Mouse (Mus musculus) hindbrain, embryonic 13.5 days (tissue): ENCODE measurements around the gene Ago3. TPM values are rescaled to one million over a fixed set of nuclear protein-coding genes. Genes with fewer than 3 reads are reported as not detected.

Experiments
- ATAC-seq: fragments of 200-750 bp; cut with Nextera tagmentation; 2 replicates; pipeline ENCODE4 v1.8.0; 2017; ENCODE audit warnings: moderate TSS enrichment; ENCODE audit not compliant: low FRiP score
- H3K27ac ChIP-seq: fragments of 300-500 bp; sonication (generic); 2 replicates; pipeline ENCODE4 v1.5.1; 2015; ENCODE audit warnings: inconsistent platforms, mild to moderate bottlenecking, moderate library complexity
- H3K27me3 ChIP-seq: fragments of 300-500 bp; sonication (generic); 2 replicates; pipeline ENCODE4 v1.6.1; 2015; ENCODE audit warnings: mild to moderate bottlenecking, inconsistent platforms
- H3K36me3 ChIP-seq: fragments of 300-500 bp; sonication (generic); 2 replicates; pipeline ENCODE4 v1.6.1; 2015; ENCODE audit warnings: mild to moderate bottlenecking, inconsistent platforms
- H3K4me1 ChIP-seq: fragments of 300-500 bp; sonication (generic); replicated peaks from 2 replicates; pipeline ENCODE4 v1.6.1; 2015; ENCODE audit warnings: inconsistent platforms
- H3K4me2 ChIP-seq: fragments of 300-500 bp; sonication (generic); 2 replicates; pipeline ENCODE4 v1.6.1; 2015; ENCODE audit warnings: inconsistent platforms, mild to moderate bottlenecking, moderate library complexity
- H3K4me3 ChIP-seq: fragments of 300-500 bp; sonication (generic); 2 replicates; pipeline ENCODE4 v1.5.1; 2015; ENCODE audit warnings: mild to moderate bottlenecking, inconsistent platforms
- H3K9ac ChIP-seq: fragments of 300-500 bp; sonication (generic); 2 replicates; pipeline ENCODE4 v1.6.1; 2015; ENCODE audit warnings: mild to moderate bottlenecking, inconsistent platforms
- H3K9me3 ChIP-seq: fragments of 300-500 bp; sonication (generic); 2 replicates; pipeline ENCODE4 v1.6.1; 2016; ENCODE audit warnings: inconsistent platforms
- WGBS: fragments of 180-500 bp; shearing (Covaris S2); methylation state at CpG from one replicate; pipeline ENCODE4 v1.1.7; 2015; 5-methylcytosine and 5-hydroxymethylcytosine counted together
- polyA plus RNA-seq: library from polyadenylated mRNA; unstranded; fragments of >200 nt; fragmentation: Nextera tagmentation; extraction: Ambion mirVana; gene quantifications from 2 replicates; pipeline ENCODE4 v1.2.1, GENCODE M21; 2015

Gene Ago3
- polyA plus RNA-seq, 1 experiment from 2014 or later: 15.7 TPM

DNA sequence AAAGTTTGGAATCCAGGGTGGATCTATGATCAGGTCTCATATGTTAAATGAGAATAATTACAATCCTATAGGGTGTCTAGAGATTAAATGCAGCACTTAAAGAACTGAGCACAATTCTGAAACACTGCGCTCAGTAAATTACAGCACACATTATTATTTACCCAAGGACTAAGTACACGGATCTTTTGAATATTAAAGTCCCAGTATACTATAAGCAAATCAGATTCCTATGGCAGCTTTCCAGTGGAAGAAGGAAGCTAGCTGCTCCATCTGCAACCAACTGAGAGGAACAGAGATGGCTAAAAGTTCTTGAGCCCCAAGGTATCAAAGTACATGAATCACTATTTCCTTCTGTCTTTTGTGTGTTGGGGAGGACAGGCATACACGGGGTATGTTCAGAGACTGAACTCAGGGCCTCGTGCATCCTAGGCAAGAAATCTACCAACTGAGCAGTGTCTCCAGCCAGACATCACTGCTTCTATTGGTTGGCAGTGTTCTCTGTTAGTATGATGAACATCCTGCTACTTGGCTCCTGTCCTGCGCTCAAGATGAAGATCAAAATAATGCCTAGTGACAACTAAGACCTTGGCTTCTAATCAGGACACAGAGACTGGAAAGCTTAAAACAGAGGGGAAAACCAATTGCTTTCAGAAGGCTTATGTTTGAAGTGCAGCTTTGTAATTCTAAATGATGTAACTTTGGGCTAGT is 25.3 kb upstream of the Ago3 start:
- Histone ChIP-seq H3K27me3 (no peaks in the 10 kb centered on the region), H3K27ac (no peak overlapping the region), H3K4me3 (no peak overlapping the region), H3K9me3 (no peaks in the 10 kb centered on the region), H3K36me3 (peaks cover 94% of the 10 kb centered on the region), H3K4me1 (no peaks in the 10 kb centered on the region), H3K4me2 (no peak overlapping the region), H3K9ac (no peak overlapping the region)
- WGBS: 95% methylated on average over 5 of the region's 5 CpGs
- no peak for ATAC-seq

DNA sequence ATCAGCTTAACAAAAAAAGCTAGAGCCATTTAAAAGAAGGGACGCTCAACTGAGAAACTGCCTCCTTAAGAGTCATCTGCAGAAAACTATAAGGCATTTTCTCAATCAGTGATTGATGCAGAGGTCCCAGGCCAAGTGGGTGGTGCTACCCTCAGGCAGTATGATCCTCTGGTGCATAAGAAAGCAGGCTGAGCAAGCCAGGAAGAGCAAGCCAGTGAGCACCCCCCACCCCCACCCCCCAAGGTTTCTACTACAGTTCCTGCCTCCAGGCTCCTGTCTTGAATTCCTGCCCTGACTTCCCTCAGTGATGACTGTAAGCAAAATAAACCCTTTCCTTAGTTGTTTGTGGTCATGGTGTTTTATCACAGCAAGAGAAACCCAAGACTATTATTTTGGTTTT is 20.9 kb upstream of the Ago3 start:
- Histone ChIP-seq H3K27me3 (no peaks in the 10 kb centered on the region), H3K4me1 (no peaks in the 10 kb centered on the region), H3K4me2 (no peak overlapping the region), H3K9ac (no peak overlapping the region), H3K4me3 (no peak overlapping the region), H3K27ac (no peak overlapping the region), H3K9me3 (no peaks in the 10 kb centered on the region), H3K36me3 (peaks cover 85% of the 10 kb centered on the region)
- no peak for ATAC-seq
- WGBS: 89% methylated on average over 1 of the region's 1 CpGs

DNA sequence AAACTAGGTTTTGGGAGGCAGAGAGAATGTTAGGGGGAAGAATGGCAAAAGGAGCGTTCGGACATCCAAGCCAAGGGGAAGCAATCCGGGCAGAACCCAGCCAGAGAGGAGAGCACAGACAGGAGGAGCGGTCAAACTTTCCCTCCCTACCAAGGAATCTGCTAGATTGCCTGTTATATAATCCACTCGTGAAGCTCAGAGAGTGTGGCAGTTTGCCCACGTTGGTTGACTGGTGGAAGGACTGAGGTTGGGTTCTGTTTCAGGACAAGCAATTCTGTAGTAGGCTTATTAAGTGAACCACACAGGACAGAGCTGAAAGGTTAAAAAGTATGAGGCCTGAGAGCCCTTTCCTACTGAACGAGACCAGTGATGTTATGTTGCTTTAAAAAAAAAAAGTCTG is 17.8 kb upstream of the Ago3 start:
- H3K9ac ChIP-seq: no peak overlapping the region
- ATAC-seq: no peak
- H3K27ac ChIP-seq: no peak overlapping the region
- H3K36me3 ChIP-seq: peaks cover 79% of the 10 kb centered on the region
- H3K4me2 ChIP-seq: no peak overlapping the region
- no peaks in the 10 kb centered on the region for H3K27me3 ChIP-seq
- H3K9me3 ChIP-seq: no peaks in the 10 kb centered on the region
- no peaks in the 10 kb centered on the region for H3K4me1 ChIP-seq
- WGBS: 92% methylated on average over 7 of the region's 7 CpGs
- H3K4me3 ChIP-seq: no peak overlapping the region

DNA sequence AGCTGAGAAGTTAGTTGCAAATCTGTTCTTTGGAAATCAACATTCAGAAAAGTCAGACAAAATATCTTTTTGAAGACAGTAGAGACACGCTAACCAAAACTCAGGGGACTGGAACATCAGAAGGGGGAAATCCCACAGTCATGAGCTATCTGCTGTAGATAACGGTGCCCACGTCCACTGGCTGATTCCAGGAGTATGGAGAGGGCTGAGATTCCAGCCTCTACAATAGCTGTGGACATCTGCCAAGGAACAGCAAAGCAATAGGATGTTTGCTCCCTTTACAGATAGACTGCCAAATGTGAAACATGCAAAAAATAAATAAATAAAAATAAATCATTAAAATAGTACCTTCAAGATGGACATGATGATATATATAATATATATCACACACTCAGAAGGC is 15.2 kb upstream of the Ago3 start:
- Histone ChIP-seq H3K9me3 (no peaks in the 10 kb centered on the region), H3K4me2 (no peak overlapping the region), H3K4me3 (no peak overlapping the region), H3K4me1 (no peaks in the 10 kb centered on the region), H3K9ac (no peak overlapping the region), H3K27ac (no peak overlapping the region), H3K36me3 (peaks cover 83% of the 10 kb centered on the region), H3K27me3 (no peaks in the 10 kb centered on the region)
- WGBS: 89% methylated on average over 3 of the region's 3 CpGs
- no peak for ATAC-seq

DNA sequence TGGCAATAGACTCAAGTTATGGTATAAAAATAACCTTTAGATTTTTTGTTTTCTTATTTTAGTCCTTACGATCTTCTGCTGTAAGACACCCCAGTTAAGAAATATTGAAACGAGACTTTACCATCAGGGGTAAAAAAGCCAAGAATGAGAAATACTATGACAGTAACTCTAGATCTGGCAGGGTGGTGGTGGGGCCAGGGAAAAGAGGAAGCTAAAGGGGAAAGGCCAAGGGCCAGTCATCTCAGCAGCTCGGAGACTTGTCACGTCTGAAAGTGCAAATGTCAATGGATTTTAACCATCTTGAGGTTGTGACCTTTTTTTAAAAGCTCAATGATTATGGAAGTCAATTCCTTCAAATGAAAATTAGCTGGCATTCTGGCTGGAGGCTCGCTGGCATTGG is 8.9 kb upstream of the Ago3 start:
- ATAC-seq: no peak
- H3K36me3 ChIP-seq: peaks cover 82% of the 10 kb centered on the region
- H3K9ac ChIP-seq: no peak overlapping the region
- H3K4me1 ChIP-seq: no peaks in the 10 kb centered on the region
- H3K27ac ChIP-seq: no peak overlapping the region
- no peak overlapping the region for H3K4me3 ChIP-seq
- H3K9me3 ChIP-seq: no peaks in the 10 kb centered on the region
- H3K4me2 ChIP-seq: no peak overlapping the region
- no peaks in the 10 kb centered on the region for H3K27me3 ChIP-seq
- 84% methylated on average over 5 of the region's 5 CpGs for WGBS

DNA sequence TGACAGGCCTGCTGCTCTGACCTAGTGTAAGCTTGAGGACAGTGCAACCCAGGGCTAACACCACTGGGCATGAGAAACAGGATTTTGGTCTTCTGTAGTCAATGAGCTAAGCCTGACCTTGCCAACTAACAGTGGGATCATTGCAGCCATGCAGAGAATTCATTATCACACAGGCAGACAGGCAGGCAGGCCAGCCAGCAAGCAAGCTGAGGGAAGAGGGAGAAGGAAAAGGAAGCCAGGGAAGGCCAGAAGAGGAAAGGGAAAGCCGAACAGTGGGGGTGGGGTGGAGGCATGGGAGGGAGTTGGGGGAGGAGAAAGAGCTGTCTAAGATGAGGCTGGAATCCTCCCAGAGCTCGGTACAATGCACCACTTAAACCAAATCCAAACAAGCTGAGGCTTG is 6.9 kb upstream of the Ago3 start:
- H3K36me3 ChIP-seq: peaks cover 68% of the 10 kb centered on the region
- H3K4me3 ChIP-seq: no peak overlapping the region
- H3K9ac ChIP-seq: no peak overlapping the region
- H3K27me3 ChIP-seq: no peaks in the 10 kb centered on the region
- no peak for ATAC-seq
- H3K4me1 ChIP-seq: no peaks in the 10 kb centered on the region
- 66% methylated on average over 2 of the region's 2 CpGs for WGBS
- no peak overlapping the region for H3K4me2 ChIP-seq
- no peak overlapping the region for H3K27ac ChIP-seq
- H3K9me3 ChIP-seq: no peaks in the 10 kb centered on the region

DNA sequence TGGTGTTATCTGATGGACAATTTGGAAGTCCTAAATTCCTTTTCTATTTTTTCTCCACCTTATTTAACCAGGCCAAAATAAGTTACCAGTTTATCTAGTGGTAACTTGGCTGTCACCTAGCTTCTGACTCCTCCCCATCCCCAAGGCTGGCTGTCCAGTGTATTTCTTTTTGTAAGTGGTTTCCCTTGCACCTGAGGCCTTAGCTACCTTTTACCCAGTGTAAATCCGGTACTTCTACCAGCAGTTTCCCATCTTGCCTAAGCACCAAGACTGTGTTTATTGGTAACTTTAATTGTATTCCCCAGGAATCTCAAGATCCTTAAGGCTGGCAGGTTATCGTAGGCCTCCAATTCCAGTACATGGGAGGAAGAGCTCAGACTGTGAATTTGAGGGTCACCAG is 4.7 kb upstream of the Ago3 start:
- H3K4me3 ChIP-seq: no peak overlapping the region
- H3K4me1 ChIP-seq: peaks cover 3% of the 10 kb centered on the region
- no peaks in the 10 kb centered on the region for H3K27me3 ChIP-seq
- H3K9ac ChIP-seq: no peak overlapping the region
- peaks cover 48% of the 10 kb centered on the region for H3K36me3 ChIP-seq
- no peak for ATAC-seq
- H3K4me2 ChIP-seq: no peak overlapping the region
- no peak overlapping the region for H3K27ac ChIP-seq
- 94% methylated on average over 2 of the region's 2 CpGs for WGBS
- no peaks in the 10 kb centered on the region for H3K9me3 ChIP-seq

DNA sequence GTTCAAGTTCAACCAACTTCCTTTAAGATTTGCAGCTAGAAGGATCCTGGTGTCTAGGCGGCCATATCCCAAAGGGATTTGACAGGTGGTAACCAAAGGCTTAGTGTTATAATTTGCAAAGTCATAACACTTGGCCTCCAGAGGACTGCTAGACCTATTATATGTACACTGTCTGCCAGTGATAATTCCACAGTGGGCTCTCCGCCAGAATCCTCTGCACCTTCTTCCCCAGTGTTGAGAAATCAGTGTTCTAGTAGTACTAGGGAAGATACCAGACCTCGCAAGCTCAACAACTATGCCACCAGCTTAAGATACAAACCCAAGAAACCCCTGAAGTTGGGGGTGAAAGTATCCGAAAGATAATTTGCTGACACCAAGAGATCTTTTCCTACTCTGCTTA is 3.8 kb upstream of the Ago3 start:
- H3K4me3 ChIP-seq: no peak overlapping the region
- whole genome bisulfite sequencing: 89% methylated on average over 4 of the region's 4 CpGs
- H3K4me1 ChIP-seq: peaks cover 10% of the 10 kb centered on the region
- no peak overlapping the region for H3K9ac ChIP-seq
- peaks cover 39% of the 10 kb centered on the region for H3K36me3 ChIP-seq
- no peak overlapping the region for H3K4me2 ChIP-seq
- no peak overlapping the region for H3K27ac ChIP-seq
- no peak for ATAC-seq
- H3K9me3 ChIP-seq: no peaks in the 10 kb centered on the region
- H3K27me3 ChIP-seq: no peaks in the 10 kb centered on the region

DNA sequence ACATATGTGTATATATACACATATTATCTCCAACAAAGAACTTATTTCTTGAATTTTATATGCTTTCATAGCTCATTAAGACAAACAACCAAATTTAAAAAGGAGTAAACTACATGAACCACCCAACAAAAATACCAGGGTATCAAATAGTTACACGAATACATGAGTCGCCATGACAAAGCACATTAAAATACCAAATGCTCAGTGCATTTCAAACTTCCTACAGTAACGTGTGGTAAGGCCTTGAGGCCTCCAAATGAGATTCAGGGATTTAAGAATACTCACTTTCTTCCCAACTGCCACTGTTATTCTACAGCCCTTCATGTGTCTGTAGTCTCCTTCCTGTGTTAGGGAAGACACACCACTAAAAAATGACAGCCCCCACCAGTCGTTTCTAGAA is 2.4 kb upstream of the Ago3 start:
- no peak overlapping the region for H3K9ac ChIP-seq
- H3K36me3 ChIP-seq: peaks cover 25% of the 10 kb centered on the region
- H3K27me3 ChIP-seq: no peaks in the 10 kb centered on the region
- H3K9me3 ChIP-seq: no peaks in the 10 kb centered on the region
- no peak overlapping the region for H3K27ac ChIP-seq
- no peak overlapping the region for H3K4me2 ChIP-seq
- no peak for ATAC-seq
- WGBS: 87% methylated on average over 4 of the region's 4 CpGs
- H3K4me1 ChIP-seq: peaks cover 15% of the 10 kb centered on the region
- H3K4me3 ChIP-seq: no peak overlapping the region

DNA sequence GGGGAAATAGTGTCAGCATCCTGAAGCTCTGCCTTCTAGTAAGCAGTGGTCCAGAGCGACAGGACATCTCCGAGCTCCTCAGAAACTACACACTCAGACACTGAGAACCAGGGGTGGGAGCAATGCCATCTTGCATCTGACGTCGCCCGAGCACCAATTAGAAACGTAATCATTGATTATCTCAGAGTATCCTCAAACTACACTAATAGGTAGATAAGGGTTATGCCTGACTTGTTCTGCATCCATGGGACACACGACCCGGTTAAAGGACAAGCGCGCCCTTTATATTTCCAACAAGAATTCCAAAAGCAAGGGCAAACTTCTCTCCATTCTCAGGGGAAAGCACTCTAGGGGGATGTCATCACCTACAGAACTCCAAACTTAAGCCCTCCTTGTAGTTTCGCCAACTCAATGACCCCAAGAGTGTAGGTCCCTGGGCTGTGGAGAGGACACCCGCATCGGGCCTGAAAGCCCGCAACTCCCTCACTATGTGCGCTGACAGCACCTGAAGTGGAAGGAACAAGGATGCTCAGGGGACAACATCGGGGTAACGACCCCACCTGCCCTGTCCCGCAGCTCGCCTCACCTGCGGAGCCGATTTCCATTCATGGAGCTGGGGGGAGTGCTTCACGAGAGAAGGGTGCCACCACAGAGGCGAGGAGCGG is 542 bp downstream of the Ago3 start:
- peak overlapping the region; percentile 95 for H3K27ac ChIP-seq
- H3K9me3 ChIP-seq: no peaks in the 10 kb centered on the region
- H3K4me3 ChIP-seq: peak overlapping the region; percentile 94
- peak overlapping the region; percentile 95 for H3K4me2 ChIP-seq
- H3K9ac ChIP-seq: peak overlapping the region; percentile 95
- peaks cover 15% of the 10 kb centered on the region for H3K4me1 ChIP-seq
- 3% methylated on average over 24 of the region's 24 CpGs for WGBS
- peak; percentile 9; the same call in 1 of the 2 replicates for ATAC-seq
- H3K36me3 ChIP-seq: peaks cover 5% of the 10 kb centered on the region
- H3K27me3 ChIP-seq: no peaks in the 10 kb centered on the region

DNA sequence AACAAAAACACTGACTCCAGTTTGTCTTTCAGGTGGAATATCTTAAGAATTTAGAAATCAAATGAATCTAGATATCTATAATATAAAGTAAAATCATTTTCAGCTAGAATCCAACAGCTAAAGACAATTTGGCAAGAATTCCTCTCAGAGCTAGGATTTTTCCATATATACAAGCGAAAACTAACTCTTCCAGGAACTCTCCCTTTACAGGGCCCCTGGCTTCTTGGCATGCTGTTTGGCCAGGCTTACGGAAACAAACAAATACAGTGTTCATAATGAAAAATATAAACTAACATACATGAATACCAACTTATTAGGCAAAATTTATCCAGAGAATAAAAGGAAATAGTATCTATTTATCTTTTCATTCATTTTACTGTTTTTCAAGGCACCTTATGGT is 5.5 kb downstream of the Ago3 start:
- Histone ChIP-seq H3K9me3 (no peaks in the 10 kb centered on the region), H3K4me1 (peaks cover 12% of the 10 kb centered on the region), H3K4me2 (no peak overlapping the region), H3K36me3 (no peaks in the 10 kb centered on the region), H3K9ac (no peak overlapping the region), H3K27ac (no peak overlapping the region), H3K4me3 (no peak overlapping the region), H3K27me3 (no peaks in the 10 kb centered on the region)
- ATAC-seq: no peak
- 94% methylated on average over 2 of the region's 2 CpGs for WGBS

DNA sequence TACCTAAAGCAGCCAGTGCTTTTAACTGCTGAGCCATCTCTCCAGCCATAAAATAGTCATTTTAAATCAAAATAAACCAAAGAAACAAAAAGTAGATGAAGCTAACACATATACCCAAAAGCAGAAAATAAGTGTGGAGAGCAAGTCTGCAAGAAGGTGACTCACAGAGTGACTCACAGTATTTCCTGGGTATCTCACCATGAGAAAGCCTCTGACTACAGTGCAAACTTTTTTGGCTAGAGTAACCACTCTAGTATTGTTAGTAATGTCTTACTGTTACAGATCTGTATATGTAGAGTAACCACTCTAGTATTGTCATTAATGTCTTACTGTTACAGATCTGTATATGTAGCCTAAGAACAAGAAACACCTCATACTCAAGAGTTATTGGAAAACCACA is 13.6 kb downstream of the Ago3 start:
- Histone ChIP-seq H3K27me3 (no peaks in the 10 kb centered on the region), H3K4me2 (no peak overlapping the region), H3K9me3 (no peaks in the 10 kb centered on the region), H3K4me3 (no peak overlapping the region), H3K9ac (no peak overlapping the region), H3K27ac (no peak overlapping the region), H3K36me3 (peaks cover 6% of the 10 kb centered on the region; the same call in 1 of the 2 replicates), H3K4me1 (no peaks in the 10 kb centered on the region)
- ATAC-seq: no peak

DNA sequence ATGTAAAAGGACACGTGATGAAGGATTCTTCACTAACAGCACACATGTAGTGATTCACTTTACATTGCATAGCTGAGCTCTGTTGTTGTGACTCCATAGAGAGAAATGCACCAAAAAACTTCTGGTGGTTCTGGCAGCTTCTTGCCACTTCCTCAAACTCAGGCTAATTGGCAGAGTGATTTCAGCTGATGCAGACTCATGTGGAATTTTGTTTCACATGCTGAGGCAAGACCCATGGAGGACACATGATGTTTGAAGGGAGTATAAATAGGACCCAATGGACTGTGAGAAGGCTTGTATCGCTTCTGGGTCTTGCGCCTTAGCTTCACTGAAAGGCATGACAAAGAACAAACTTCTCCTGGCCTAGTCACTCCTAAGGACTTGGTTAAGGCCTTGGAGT is 16.8 kb downstream of the Ago3 start:
- Histone ChIP-seq H3K9me3 (no peaks in the 10 kb centered on the region), H3K4me3 (no peak overlapping the region), H3K36me3 (peaks cover 6% of the 10 kb centered on the region; the same call in 1 of the 2 replicates), H3K4me2 (no peak overlapping the region), H3K4me1 (no peaks in the 10 kb centered on the region), H3K27me3 (no peaks in the 10 kb centered on the region), H3K27ac (no peak overlapping the region), H3K9ac (no peak overlapping the region)
- 98% methylated on average over 3 of the region's 3 CpGs for WGBS
- no peak for ATAC-seq
